Mouse (Mus musculus): Measurements from ENCODE around the gene Usp38. TPM values are rescaled to one million over a fixed set of nuclear protein-coding genes. Genes with fewer than 3 reads are reported as not detected.

Gene Usp38
- polyA plus RNA-seq, 1 experiment from 2014 or later, result 6.8 TPM

- no peaks in the 10 kb centered on the region for H3K36me3 ChIP-seq (replicated peaks; ENCODE audit: insufficient read depth, low read length)
- no peaks in the 10 kb centered on the region for H3K4me1 ChIP-seq (ENCODE audit: insufficient read depth)
- no peak for ATAC-seq
- 73% methylated on average over 11 of the region's 11 CpGs for whole genome bisulfite sequencing (ENCODE audit: insufficient replicate concordance)
- H3K9me3 ChIP-seq (ENCODE audit: low read length), result no peaks in the 10 kb centered on the region
- no peaks in the 10 kb centered on the region for H3K27me3 ChIP-seq (ENCODE audit: insufficient read depth, low read length)
- TF ChIP-seq CTCF (IDR thresholded peaks at IDR 0.05; ENCODE audit: low read depth) (no peak), EP300 (IDR thresholded peaks at IDR 0.05; ENCODE audit: low read depth) (no peak)
- no peak for DNase-seq
- H3K4me3 ChIP-seq (ENCODE audit: low read depth, low read length), result no peak overlapping the region
- H3K4me2 ChIP-seq (ENCODE audit: low read depth, low read length), result no peak overlapping the region
- no peak overlapping the region for H3K9ac ChIP-seq (replicated peaks)
- H3K27ac ChIP-seq (ENCODE audit: low read depth), result no peak overlapping the region
These were observed 44.6 kb downstream of the Usp38 start for GRCm38 (mm10) chr8:80970000-80970685.

GRCm38 (mm10) chr8:80969423-80969822, 45.3 kb downstream of the Usp38 start:
- no peak for ATAC-seq
- TF ChIP-seq CTCF (IDR thresholded peaks at IDR 0.05; ENCODE audit: low read depth) (no peak), EP300 (IDR thresholded peaks at IDR 0.05; ENCODE audit: low read depth) (no peak)
- WGBS (ENCODE audit: insufficient replicate concordance), result 53% methylated on average over 5 of the region's 5 CpGs

DNA sequence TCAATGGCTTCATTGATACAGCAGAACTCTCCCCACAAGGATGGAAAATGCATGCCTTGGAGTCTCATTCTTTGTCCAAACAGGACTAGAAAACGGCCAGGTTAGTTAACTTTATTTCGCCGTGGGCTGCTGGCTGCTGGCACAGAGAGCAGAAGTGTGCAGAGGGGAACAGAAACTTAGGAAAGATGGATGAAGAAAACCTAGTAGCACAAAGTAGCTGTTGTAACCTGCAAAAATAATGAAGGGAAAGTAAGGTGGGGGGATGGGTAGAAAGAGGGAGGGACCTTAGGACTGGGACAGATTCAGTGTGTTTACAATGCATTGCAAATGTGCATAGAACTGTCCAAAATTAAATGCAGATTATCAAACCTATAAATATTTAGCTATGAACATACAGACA, 51.6 kb downstream of the Usp38 start:
- no peaks in the 10 kb centered on the region for H3K27me3 ChIP-seq (ENCODE audit: insufficient read depth, low read length)
- no peaks in the 10 kb centered on the region for H3K36me3 ChIP-seq (replicated peaks; ENCODE audit: insufficient read depth, low read length)
- H3K4me1 ChIP-seq (ENCODE audit: insufficient read depth), result no peaks in the 10 kb centered on the region
- no peak overlapping the region for H3K4me3 ChIP-seq (ENCODE audit: low read depth, low read length)
- TF ChIP-seq EP300 (IDR thresholded peaks at IDR 0.05; ENCODE audit: low read depth) (no peak), CTCF (IDR thresholded peaks at IDR 0.05; ENCODE audit: low read depth) (no peak)
- H3K9me3 ChIP-seq (ENCODE audit: low read length), result no peaks in the 10 kb centered on the region
- DNase-seq (no peak), ATAC-seq (no peak)
- 82% methylated on average over 3 of the region's 3 CpGs for WGBS (ENCODE audit: insufficient replicate concordance)
- no peak overlapping the region for H3K27ac ChIP-seq (ENCODE audit: low read depth)
- H3K9ac ChIP-seq (replicated peaks), result no peak overlapping the region
- no peak overlapping the region for H3K4me2 ChIP-seq (ENCODE audit: low read depth, low read length)

More at GRCm38 (mm10) chr8:80969423-80969822, 45.3 kb downstream of the Usp38 start:
- H3K27ac ChIP-seq (ENCODE audit: low read depth), result no peak overlapping the region
- H3K4me3 ChIP-seq (ENCODE audit: low read depth, low read length), result no peak overlapping the region
- DNase-seq, result no peak
- no peak overlapping the region for H3K9ac ChIP-seq (replicated peaks)
- H3K27me3 ChIP-seq (ENCODE audit: insufficient read depth, low read length), result no peaks in the 10 kb centered on the region
- H3K36me3 ChIP-seq (replicated peaks; ENCODE audit: insufficient read depth, low read length), result no peaks in the 10 kb centered on the region
- no peak overlapping the region for H3K4me2 ChIP-seq (ENCODE audit: low read depth, low read length)
- no peaks in the 10 kb centered on the region for H3K4me1 ChIP-seq (ENCODE audit: insufficient read depth)
- no peaks in the 10 kb centered on the region for H3K9me3 ChIP-seq (ENCODE audit: low read length)

- peak overlapping the region; percentile 24; the same call in 1 of the 2 replicates for H3K27ac ChIP-seq (ENCODE audit: low read depth)
These were observed 52.1 kb downstream of the Usp38 start for GRCm38 (mm10) chr8:80962592-80962983.

GRCm38 (mm10) chr8:80961937-80962591, 52.7 kb downstream of the Usp38 start:
- no peaks in the 10 kb centered on the region for H3K27me3 ChIP-seq (ENCODE audit: insufficient read depth, low read length)
- ATAC-seq, result no peak
- no peak for DNase-seq
- no peaks in the 10 kb centered on the region for H3K4me1 ChIP-seq (ENCODE audit: insufficient read depth)
- TF ChIP-seq CTCF (IDR thresholded peaks at IDR 0.05; ENCODE audit: low read depth) (no peak), EP300 (IDR thresholded peaks at IDR 0.05; ENCODE audit: low read depth) (no peak)
- H3K4me3 ChIP-seq (ENCODE audit: low read depth, low read length), result no peak overlapping the region
- no peak overlapping the region for H3K9ac ChIP-seq (replicated peaks)
- 57% methylated on average over 7 of the region's 7 CpGs for WGBS (ENCODE audit: insufficient replicate concordance)
- no peaks in the 10 kb centered on the region for H3K36me3 ChIP-seq (replicated peaks; ENCODE audit: insufficient read depth, low read length)
- H3K27ac ChIP-seq (ENCODE audit: low read depth), result peak overlapping the region; percentile 29
- no peak overlapping the region for H3K4me2 ChIP-seq (ENCODE audit: low read depth, low read length)
- H3K9me3 ChIP-seq (ENCODE audit: low read length), result no peaks in the 10 kb centered on the region

More at GRCm38 (mm10) chr8:80962592-80962983, 52.1 kb downstream of the Usp38 start:
- Histone ChIP-seq H3K27me3 (ENCODE audit: insufficient read depth, low read length) (no peaks in the 10 kb centered on the region), H3K9me3 (ENCODE audit: low read length) (no peaks in the 10 kb centered on the region), H3K36me3 (replicated peaks; ENCODE audit: insufficient read depth, low read length) (no peaks in the 10 kb centered on the region), H3K9ac (replicated peaks) (no peak overlapping the region), H3K4me1 (ENCODE audit: insufficient read depth) (no peaks in the 10 kb centered on the region), H3K4me2 (ENCODE audit: low read depth, low read length) (no peak overlapping the region), H3K4me3 (ENCODE audit: low read depth, low read length) (no peak overlapping the region)
- 65% methylated on average over 5 of the region's 5 CpGs for WGBS (ENCODE audit: insufficient replicate concordance)
- no peak for DNase-seq
- TF ChIP-seq EP300 (IDR thresholded peaks at IDR 0.05; ENCODE audit: low read depth) (no peak), CTCF (IDR thresholded peaks at IDR 0.05; ENCODE audit: low read depth) (no peak)
- ATAC-seq, result no peak

- ATAC-seq, result no peak
- 55% methylated on average over 4 of the region's 4 CpGs for WGBS (ENCODE audit: insufficient replicate concordance)
These were observed 53.6 kb downstream of the Usp38 start for GRCm38 (mm10) chr8:80961070-80961609.

More at GRCm38 (mm10) chr8:80961070-80961609, 53.6 kb downstream of the Usp38 start:
- Histone ChIP-seq H3K27ac (ENCODE audit: low read depth) (no peak overlapping the region), H3K9ac (replicated peaks) (no peak overlapping the region), H3K9me3 (ENCODE audit: low read length) (no peaks in the 10 kb centered on the region), H3K27me3 (ENCODE audit: insufficient read depth, low read length) (no peaks in the 10 kb centered on the region), H3K36me3 (replicated peaks; ENCODE audit: insufficient read depth, low read length) (no peaks in the 10 kb centered on the region), H3K4me3 (ENCODE audit: low read depth, low read length) (no peak overlapping the region), H3K4me1 (ENCODE audit: insufficient read depth) (no peaks in the 10 kb centered on the region), H3K4me2 (ENCODE audit: low read depth, low read length) (no peak overlapping the region)
- TF ChIP-seq CTCF (IDR thresholded peaks at IDR 0.05; ENCODE audit: low read depth), result no peak
- DNase-seq, result no peak

Measured in liver, postnatal 0 days (tissue).